Mouse (Mus musculus) MEL (cell line): Measurements from ENCODE around the gene Ccdc159. TPM values are rescaled to one million over a fixed set of nuclear protein-coding genes. Genes with fewer than 3 reads are reported as not detected.

Source experiments
- DNase-seq: peaks from one replicate; pipeline ENCODE4 v3.0.0; 2011; ENCODE audit warnings: low read depth, low spot score
- H3K27ac ChIP-seq: 2 replicates; pipeline ENCODE4 v1.5.1; 2012; ENCODE audit warnings: low read depth, mild to moderate bottlenecking, control low read depth, low read length, moderate library complexity; ENCODE audit not compliant: control insufficient read depth
- H3K27me3 ChIP-seq, 2 experiments: fragments of 150-350 bp in 1 of 2; sonication (generic) in 1 of 2; 2 replicates each; pipeline ENCODE4 v1.6.1; 2012; ENCODE audit warnings: low read length in 2 of 2, mild to moderate bottlenecking in 2 of 2, improper control_type of control experiment in 1 of 2, moderate library complexity in 1 of 2; ENCODE audit not compliant: insufficient read depth in 2 of 2, control insufficient read depth in 1 of 2
- H3K36me3 ChIP-seq, 2 experiments: 2 replicates each; pipeline ENCODE4 v1.6.1; 2012 to 2014; ENCODE audit warnings: low read length in 2 of 2, improper control_type of control experiment in 1 of 2, inconsistent platforms in 1 of 2, mild to moderate bottlenecking in 1 of 2; ENCODE audit not compliant: insufficient read depth in 2 of 2, control insufficient read depth in 1 of 2
- H3K4me1 ChIP-seq, 2 experiments: fragments of 150-350 bp in 1 of 2; sonication (generic) in 1 of 2; 2 replicates each; pipeline ENCODE4 v1.6.1; 2012; ENCODE audit warnings: low read length in 2 of 2, improper control_type of control experiment in 1 of 2, mild to moderate bottlenecking in 1 of 2; ENCODE audit not compliant: insufficient read depth in 2 of 2, control insufficient read depth in 1 of 2
- H3K4me3 ChIP-seq, 2 experiments: fragments of 150-350 bp in 1 of 2; sonication (generic) in 1 of 2; 2 replicates each; pipeline ENCODE4 v1.5.1; 2012; ENCODE audit warnings: low read depth in 2 of 2, low read length in 2 of 2, mild to moderate bottlenecking in 2 of 2, moderate library complexity in 2 of 2, control low read depth in 1 of 2, improper control_type of control experiment in 1 of 2; ENCODE audit not compliant: control insufficient read depth in 1 of 2, insufficient read depth in 1 of 2
- H3K79me2 ChIP-seq: 2 replicates; pipeline ENCODE4 v1.6.1; 2012; ENCODE audit warnings: mild to moderate bottlenecking, low read length, moderate library complexity; ENCODE audit not compliant: control insufficient read depth, poor library complexity, insufficient read depth
- H3K9ac ChIP-seq: 2 replicates; pipeline ENCODE4 v1.6.1; 2012; ENCODE audit warnings: low read depth, mild to moderate bottlenecking, control low read depth, low read length, moderate library complexity; ENCODE audit not compliant: control insufficient read depth, poor library complexity, severe bottlenecking
- H3K9me3 ChIP-seq: fragments of 150-350 bp; sonication (generic); replicated peaks from 2 replicates; pipeline ENCODE4 v1.6.1; 2012; ENCODE audit warnings: mild to moderate bottlenecking, low read length, improper control_type of control experiment, moderate library complexity; ENCODE audit not compliant: insufficient read depth
- BHLHE40 ChIP-seq: IDR thresholded peaks from 2 replicates; pipeline ENCODE4 v1.6.1; 2012; ENCODE audit warnings: low read depth, mild to moderate bottlenecking, inconsistent platforms, low read length, improper control_type of control experiment, borderline replicate concordance
- CHD1 ChIP-seq: IDR thresholded peaks from 2 replicates; pipeline ENCODE4 v1.6.1; 2012; ENCODE audit warnings: low read depth, mild to moderate bottlenecking, inconsistent platforms, low read length, improper control_type of control experiment
- CHD2 ChIP-seq: IDR thresholded peaks from 2 replicates; pipeline ENCODE4 v1.6.1; 2011; ENCODE audit warnings: low read length, improper control_type of control experiment
- CTCF ChIP-seq, 3 experiments: IDR thresholded peaks in 2 of 3; conservative IDR thresholded peaks in 1 of 3; 2 replicates each; pipeline ENCODE4 v1.5.1; 2011 to 2012; ENCODE audit warnings: low read length in 3 of 3, low read depth in 2 of 3, mild to moderate bottlenecking in 2 of 3, improper control_type of control experiment in 1 of 3, inconsistent platforms in 1 of 3, mixed read lengths in 1 of 3, moderate library complexity in 1 of 3; ENCODE audit not compliant: control insufficient read depth in 1 of 3, insufficient read depth in 1 of 3, poor library complexity in 1 of 3, severe bottlenecking in 1 of 3
- E2F4 ChIP-seq: IDR thresholded peaks from 2 replicates; pipeline ENCODE4 v1.6.1; 2011; ENCODE audit warnings: low read depth, low read length, improper control_type of control experiment, borderline replicate concordance
- ELF1 ChIP-seq: IDR thresholded peaks from 2 replicates; pipeline ENCODE4 v1.6.1; 2014; ENCODE audit warnings: low read depth, mild to moderate bottlenecking, inconsistent platforms, low read length, improper control_type of control experiment, moderate library complexity
- EP300 ChIP-seq, 2 experiments: IDR thresholded peaks; 2 replicates each; pipeline ENCODE4 v1.6.1; 2011; ENCODE audit warnings: improper control_type of control experiment in 2 of 2, low read length in 2 of 2, low read depth in 1 of 2, mild to moderate bottlenecking in 1 of 2
- ETS1 ChIP-seq: IDR thresholded peaks from 2 replicates; pipeline ENCODE4 v1.6.1; 2012; ENCODE audit warnings: low read depth, mild to moderate bottlenecking, inconsistent platforms, low read length, improper control_type of control experiment, moderate library complexity
- GABPA ChIP-seq: IDR thresholded peaks from 2 replicates; pipeline ENCODE4 v1.6.1; 2012; ENCODE audit warnings: low read depth, mild to moderate bottlenecking, inconsistent platforms, low read length, improper control_type of control experiment, moderate library complexity
- GATA1 ChIP-seq: IDR thresholded peaks from 2 replicates; pipeline ENCODE4 v1.6.1; 2011; ENCODE audit warnings: low read depth, low read length, improper control_type of control experiment
- HCFC1 ChIP-seq: IDR thresholded peaks from 2 replicates; pipeline ENCODE4 v1.6.1; 2012; ENCODE audit warnings: low read depth, mild to moderate bottlenecking, inconsistent platforms, low read length, improper control_type of control experiment, moderate library complexity
- JUND ChIP-seq: IDR thresholded peaks from 2 replicates; pipeline ENCODE4 v1.6.1; 2011; ENCODE audit warnings: low read depth, mild to moderate bottlenecking, improper control_type of control experiment, low read length
- KAT2A ChIP-seq: conservative IDR thresholded peaks from 2 replicates; pipeline ENCODE4 v1.6.1; 2012; ENCODE audit warnings: low read depth, low read length, improper control_type of control experiment, inconsistent platforms
- MAFK ChIP-seq: IDR thresholded peaks from 2 replicates; pipeline ENCODE4 v1.6.1; 2011; ENCODE audit warnings: low read depth, mild to moderate bottlenecking, low read length, improper control_type of control experiment, borderline replicate concordance
- MAX ChIP-seq: IDR thresholded peaks from 2 replicates; pipeline ENCODE4 v1.6.1; 2011; ENCODE audit warnings: low read length, improper control_type of control experiment
- MAZ ChIP-seq: IDR thresholded peaks from 2 replicates; pipeline ENCODE4 v1.6.1; 2012; ENCODE audit warnings: low read depth, mild to moderate bottlenecking, inconsistent platforms, low read length, improper control_type of control experiment
- MEF2A ChIP-seq: IDR thresholded peaks from 2 replicates; pipeline ENCODE4 v1.6.1; 2014; ENCODE audit warnings: low read depth, mild to moderate bottlenecking, inconsistent platforms, low read length, improper control_type of control experiment; ENCODE audit not compliant: poor library complexity, insufficient replicate concordance, severe bottlenecking; ENCODE audit errors: extremely low read depth
- MXI1 ChIP-seq: IDR thresholded peaks from 2 replicates; pipeline ENCODE4 v1.6.1; 2011; ENCODE audit warnings: mild to moderate bottlenecking, low read depth, low read length, improper control_type of control experiment
- MYB ChIP-seq: IDR thresholded peaks from 2 replicates; pipeline ENCODE4 v1.6.1; 2011; ENCODE audit warnings: mild to moderate bottlenecking, low read depth, low read length, improper control_type of control experiment
- MYC ChIP-seq: IDR thresholded peaks from 2 replicates; pipeline ENCODE4 v1.6.1; 2011; ENCODE audit warnings: low read depth, mild to moderate bottlenecking, low read length, improper control_type of control experiment, moderate library complexity
- NELFE ChIP-seq: IDR thresholded peaks from 2 replicates; pipeline ENCODE4 v1.6.1; 2011; ENCODE audit warnings: low read depth, low read length, improper control_type of control experiment
- NRF1 ChIP-seq: IDR thresholded peaks from 2 replicates; pipeline ENCODE4 v1.6.1; 2014; ENCODE audit warnings: low read depth, mild to moderate bottlenecking, inconsistent platforms, low read length, improper control_type of control experiment, moderate library complexity; ENCODE audit not compliant: poor library complexity, insufficient read depth, severe bottlenecking
- POLR2A ChIP-seq, 2 experiments: IDR thresholded peaks; 2 replicates each; pipeline ENCODE4 v1.6.1; 2011 to 2012; ENCODE audit warnings: low read length in 2 of 2, mild to moderate bottlenecking in 2 of 2, control low read depth in 1 of 2, improper control_type of control experiment in 1 of 2, low read depth in 1 of 2, moderate library complexity in 1 of 2; ENCODE audit not compliant: control insufficient read depth in 1 of 2, insufficient read depth in 1 of 2, poor library complexity in 1 of 2
- POLR2AphosphoS2 ChIP-seq: IDR thresholded peaks from 2 replicates; pipeline ENCODE4 v1.6.1; 2011; ENCODE audit warnings: low read length, improper control_type of control experiment
- RAD21 ChIP-seq: IDR thresholded peaks from 2 replicates; pipeline ENCODE4 v1.6.1; 2011; ENCODE audit warnings: mild to moderate bottlenecking, low read depth, low read length, improper control_type of control experiment
- RCOR1 ChIP-seq: IDR thresholded peaks from 2 replicates; pipeline ENCODE4 v1.6.1; 2012; ENCODE audit warnings: low read depth, mild to moderate bottlenecking, inconsistent platforms, low read length, improper control_type of control experiment
- SIN3A ChIP-seq: IDR thresholded peaks from 2 replicates; pipeline ENCODE4 v1.6.1; 2012; ENCODE audit warnings: low read length, improper control_type of control experiment, inconsistent platforms
- SMC3 ChIP-seq: IDR thresholded peaks from 2 replicates; pipeline ENCODE4 v1.6.1; 2011; ENCODE audit warnings: low read depth, low read length, improper control_type of control experiment
- TAL1 ChIP-seq: IDR thresholded peaks from 2 replicates; pipeline ENCODE4 v1.6.1; 2012; ENCODE audit warnings: mild to moderate bottlenecking, inconsistent platforms, low read length, moderate library complexity, mixed read lengths
- TBP ChIP-seq: IDR thresholded peaks from 2 replicates; pipeline ENCODE4 v1.8.0; 2011; ENCODE audit warnings: low read depth, low read length, improper control_type of control experiment
- UBTF ChIP-seq: IDR thresholded peaks from 2 replicates; pipeline ENCODE4 v1.6.1; 2012; ENCODE audit warnings: low read depth, mild to moderate bottlenecking, inconsistent platforms, low read length, improper control_type of control experiment, moderate library complexity, borderline replicate concordance; ENCODE audit not compliant: insufficient read depth
- USF1 ChIP-seq: IDR thresholded peaks from 2 replicates; pipeline ENCODE4 v1.6.1; 2014; ENCODE audit warnings: low read depth, mild to moderate bottlenecking, inconsistent platforms, low read length, improper control_type of control experiment, moderate library complexity
- USF2 ChIP-seq, 2 experiments: IDR thresholded peaks; 2 replicates each; pipeline ENCODE4 v1.6.1; 2011 to 2012; ENCODE audit warnings: improper control_type of control experiment in 2 of 2, low read length in 2 of 2, borderline replicate concordance in 1 of 2, inconsistent platforms in 1 of 2, low read depth in 1 of 2, mild to moderate bottlenecking in 1 of 2; ENCODE audit not compliant: insufficient read depth in 1 of 2
- ZKSCAN1 ChIP-seq: IDR thresholded peaks from 2 replicates; pipeline ENCODE4 v1.6.1; 2012; ENCODE audit warnings: low read depth, mild to moderate bottlenecking, inconsistent platforms, low read length, improper control_type of control experiment, moderate library complexity
- ZMIZ1 ChIP-seq: IDR thresholded peaks from 2 replicates; pipeline ENCODE4 v1.6.1; 2012; ENCODE audit warnings: low read depth, mild to moderate bottlenecking, inconsistent platforms, low read length, improper control_type of control experiment, moderate library complexity
- ZNF384 ChIP-seq: IDR thresholded peaks from 2 replicates; pipeline ENCODE4 v1.6.1; 2012; ENCODE audit warnings: low read depth, mild to moderate bottlenecking, inconsistent platforms, low read length, improper control_type of control experiment
- polyA plus RNA-seq, 2 experiments: library from polyadenylated mRNA; stranded (reverse) in 1 of 2; unstranded in 1 of 2; fragments of >175 nt in 1 of 2; fragments of >200 nt in 1 of 2; gene quantifications; 2 replicates each; pipeline versions ENCODE4 v1.2.1 to v1.2.4; 2012; ENCODE audit warnings: low replicate concordance in 2 of 2, low read depth in 1 of 2; ENCODE audit not compliant: insufficient read length in 2 of 2, insufficient read depth in 1 of 2, missing spikeins in 1 of 2
- total RNA-seq: library from RNA; depleted of rRNA; stranded (reverse); fragments of 300-350 nt; gene quantifications from 2 replicates; pipeline ENCODE4 v1.2.3, GENCODE M21; 2012

The Ccdc159 gene
- total and polyA plus RNA-seq, 3 experiments: 1.0 to 6.4 TPM; not detected in 1

DNA sequence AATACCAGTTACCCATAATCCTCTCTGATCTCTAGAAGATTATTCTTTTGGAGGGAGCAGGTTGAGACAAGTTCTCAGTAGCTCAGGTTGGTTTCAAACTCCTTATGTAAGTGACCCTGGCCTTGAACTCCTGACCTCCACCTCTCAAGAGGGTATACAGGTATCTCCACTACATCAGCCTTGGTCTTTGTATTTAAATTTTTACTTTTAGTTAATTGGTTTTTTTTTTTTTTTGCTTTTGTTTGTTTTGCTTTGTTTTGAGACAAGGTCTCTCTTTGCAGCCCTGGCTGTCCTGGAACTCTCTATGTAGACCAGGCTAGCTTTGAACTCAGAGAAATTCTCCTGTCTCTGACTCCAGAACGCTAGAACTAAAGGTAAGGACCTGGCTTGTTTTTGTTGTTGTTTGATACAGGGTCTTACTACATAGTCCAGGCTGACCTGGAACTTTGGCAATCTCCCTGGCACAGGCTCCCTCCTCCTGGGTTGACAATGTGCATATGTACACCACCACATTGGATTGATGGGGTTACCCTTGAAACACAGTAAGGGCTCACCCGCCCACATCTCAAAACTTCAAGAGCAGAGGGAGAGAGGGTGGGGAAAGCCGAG is 3.7 kb upstream of the Ccdc159 start:
- Histone ChIP-seq H3K27ac (peak overlapping the region; percentile 53), H3K4me3 (no peak overlapping the region)
- TF ChIP-seq SIN3A (no peak), JUND (no peak), ZMIZ1 (no peak), EP300 (IDR thresholded peaks at IDR 0.05; ENCODE audit: low read depth in 1 of 2, low read length in 2 of 2) (peak in 1 of 2 experiments; percentile 48; a peak in 1 of 4 replicates), USF1 (no peak), GABPA (no peak), UBTF (no peak), MAFK (no peak), CHD2 (no peak; the same call in 1 of the 2 replicates), RCOR1 (0 out of 2 replicates have a peak, but pooled peaks have one; percentile 22), POLR2AphosphoS2 (peak; percentile 42; the same call in 1 of the 2 replicates), USF2 (IDR thresholded peaks at IDR 0.05; ENCODE audit: borderline replicate concordance in 1 of 2, insufficient read depth in 1 of 2, low read depth in 1 of 2, low read length in 2 of 2) (peak in 1 of 2 experiments; percentile 34; a peak in 1 of 4 replicates), ZKSCAN1 (no peak), RAD21 (no peak), ZNF384 (0 out of 2 replicates have a peak, but pooled peaks have one; percentile 51), MYB (no peak), SMC3 (no peak; the same call in 1 of the 2 replicates), ELF1 (0 out of 2 replicates have a peak, but pooled peaks have one; percentile 1), MXI1 (no peak), ETS1 (0 out of 2 replicates have a peak, but pooled peaks have one; percentile 27), HCFC1 (no peak), MEF2A (no peak), MAX (no peak; the same call in none of the 2 replicates), KAT2A (no peak), CHD1 (no peak; the same call in 1 of the 2 replicates), GATA1 (0 out of 2 replicates have a peak, but pooled peaks have one; percentile 18), TAL1 (no peak), E2F4 (no peak), MAZ (peak; percentile 53; the same call in 1 of the 2 replicates), CTCF (IDR thresholded peaks at IDR 0.05 in 2 of 3, conservative IDR thresholded peaks at IDR 0.05 in 1 of 3; ENCODE audit: control insufficient read depth in 1 of 3, insufficient read depth in 1 of 3, low read depth in 2 of 3, low read length in 3 of 3, poor library complexity in 1 of 3, severe bottlenecking in 1 of 3) (no peak), POLR2A (IDR thresholded peaks at IDR 0.05; ENCODE audit: control insufficient read depth in 1 of 2, insufficient read depth in 1 of 2, low read depth in 1 of 2, low read length in 2 of 2, poor library complexity in 1 of 2) (no peak), BHLHE40 (no peak), TBP (no peak), MYC (no peak), NRF1 (no peak), NELFE (peak; percentile 47; the same call in 1 of the 2 replicates)

More for the DNA sequence above, 3.7 kb upstream of the Ccdc159 start:
- no peaks in the 10 kb centered on the region for H3K27me3 ChIP-seq
- H3K9ac ChIP-seq: peak overlapping the region; percentile 9
- H3K4me1 ChIP-seq: peaks cover 21 to 38% of the 10 kb centered on the region in 2 experiments
- peaks cover 2 to 33% of the 10 kb centered on the region in 2 experiments for H3K36me3 ChIP-seq
- H3K9me3 ChIP-seq: no peaks in the 10 kb centered on the region
- no peak for DNase-seq
- peaks cover 8% of the 10 kb centered on the region for H3K79me2 ChIP-seq
